Mouse (Mus musculus) CH12.LX (cell line): ENCODE measurements around the gene Tfdp1.

ENCODE experiments used
- CTCF ChIP-seq, 2 experiments: IDR thresholded peaks in 1 of 2; conservative IDR thresholded peaks in 1 of 2; 2 replicates each; pipeline ENCODE4 v1.5.1; 2011 to 2012; ENCODE audit warnings: low read depth in 2 of 2, low read length in 2 of 2, improper control_type of control experiment in 1 of 2, inconsistent platforms in 1 of 2, mild to moderate bottlenecking in 1 of 2, moderate library complexity in 1 of 2
- ELF1 ChIP-seq: IDR thresholded peaks from 2 replicates; pipeline ENCODE4 v1.6.1; 2014; ENCODE audit warnings: low read depth, mild to moderate bottlenecking, inconsistent platforms, low read length, improper control_type of control experiment
- GABPA ChIP-seq: IDR thresholded peaks from 2 replicates; pipeline ENCODE4 v1.6.1; 2012; ENCODE audit warnings: low read depth, low read length, improper control_type of control experiment, inconsistent platforms; ENCODE audit not compliant: insufficient replicate concordance
- HCFC1 ChIP-seq: IDR thresholded peaks from 2 replicates; pipeline ENCODE4 v1.6.1; 2012; ENCODE audit warnings: low read depth, mild to moderate bottlenecking, inconsistent platforms, low read length, improper control_type of control experiment
- JUND ChIP-seq: conservative IDR thresholded peaks from 2 replicates; pipeline ENCODE4 v1.6.1; 2011; ENCODE audit warnings: low read depth, low read length, improper control_type of control experiment
- KAT2A ChIP-seq: IDR thresholded peaks from 2 replicates; pipeline ENCODE4 v1.6.1; 2012; ENCODE audit warnings: low read length, improper control_type of control experiment, inconsistent platforms; ENCODE audit not compliant: insufficient replicate concordance
- MAX ChIP-seq: IDR thresholded peaks from 2 replicates; pipeline ENCODE4 v1.6.1; 2011; ENCODE audit warnings: low read length, improper control_type of control experiment
- MEF2A ChIP-seq: IDR thresholded peaks from 2 replicates; pipeline ENCODE4 v1.6.1; 2014; ENCODE audit warnings: low read depth, mild to moderate bottlenecking, inconsistent platforms, low read length, improper control_type of control experiment, borderline replicate concordance
- NELFE ChIP-seq: IDR thresholded peaks from 2 replicates; pipeline ENCODE4 v1.6.1; 2011; ENCODE audit warnings: low read depth, low read length, improper control_type of control experiment
- PAX5 ChIP-seq: IDR thresholded peaks from 2 replicates; pipeline ENCODE4 v1.6.1; 2012; ENCODE audit warnings: low read length, inconsistent platforms, mixed read lengths
- POLR2A ChIP-seq: IDR thresholded peaks from 2 replicates; pipeline ENCODE4 v1.6.1; 2011; ENCODE audit warnings: low read depth, mild to moderate bottlenecking, improper control_type of control experiment, low read length
- SMC3 ChIP-seq: IDR thresholded peaks from 2 replicates; pipeline ENCODE4 v1.6.1; 2011; ENCODE audit warnings: low read depth, low read length, improper control_type of control experiment
- USF1 ChIP-seq: IDR thresholded peaks from 2 replicates; pipeline ENCODE4 v1.6.1; 2014; ENCODE audit warnings: low read depth, mild to moderate bottlenecking, inconsistent platforms, low read length, improper control_type of control experiment

DNA sequence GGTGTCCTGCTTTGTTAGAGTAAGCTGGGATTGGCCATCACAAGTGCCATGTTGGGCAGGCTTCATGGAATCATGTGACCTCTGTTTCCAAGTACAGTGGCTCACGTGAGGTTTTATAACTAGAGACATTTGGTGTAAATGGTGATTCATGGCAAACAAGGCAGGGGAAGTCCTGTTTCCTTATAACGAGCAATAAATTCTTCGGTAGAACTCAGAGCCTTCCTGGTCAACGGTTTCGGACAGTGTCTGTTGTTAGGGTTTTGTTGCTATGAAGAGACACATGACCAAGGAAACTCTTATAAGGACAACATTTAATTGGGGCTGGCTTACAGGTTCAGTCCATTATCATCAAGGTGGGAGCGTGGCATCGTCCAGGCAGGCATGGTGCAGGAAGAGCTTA is 37.5 kb upstream of the Tfdp1 start:
- TF ChIP-seq USF1 (no peak), HCFC1 (no peak), CTCF (conservative IDR thresholded peaks at IDR 0.05 in 1 of 2, IDR thresholded peaks at IDR 0.05 in 1 of 2; ENCODE audit: low read depth in 2 of 2, low read length in 2 of 2) (no peak), SMC3 (no peak), POLR2A (no peak), KAT2A (no peak), ELF1 (no peak), JUND (no peak), PAX5 (no peak), MEF2A (no peak), MAX (no peak), GABPA (no peak), NELFE (no peak)
